Mouse (Mus musculus) hematopoietic stem cell, adult 5-6 weeks (primary cell): ENCODE measurements around the gene Myadml2. TPM values are rescaled to one million over a fixed set of nuclear protein-coding genes. Genes with fewer than 3 reads are reported as not detected.

ENCODE experiments used
- ATAC-seq, 2 experiments: fragments of 125-278 bp in 1 of 2; replicated peaks in 1 of 2; 2 replicates each; pipeline ENCODE4 v1.8.0; 2016 to 2017; ENCODE audit warnings: inconsistent platforms in 2 of 2, mild to moderate bottlenecking in 2 of 2, moderate number of reproducible peaks in 2 of 2, low read depth in 1 of 2, moderate TSS enrichment in 1 of 2; ENCODE audit not compliant: low FRiP score in 2 of 2, poor library complexity in 2 of 2, severe bottlenecking in 2 of 2, insufficient read depth in 1 of 2, low TSS enrichment in 1 of 2
- total RNA-seq: library from RNA; stranded (forward); fragments of 172-1452, 232-1000 nt; gene quantifications from 2 replicates; pipeline ENCODE4 v1.2.3, GENCODE M21; 2017

Gene Myadml2
- total RNA-seq, 1 experiment from 2014 or later: not detected

DNA sequence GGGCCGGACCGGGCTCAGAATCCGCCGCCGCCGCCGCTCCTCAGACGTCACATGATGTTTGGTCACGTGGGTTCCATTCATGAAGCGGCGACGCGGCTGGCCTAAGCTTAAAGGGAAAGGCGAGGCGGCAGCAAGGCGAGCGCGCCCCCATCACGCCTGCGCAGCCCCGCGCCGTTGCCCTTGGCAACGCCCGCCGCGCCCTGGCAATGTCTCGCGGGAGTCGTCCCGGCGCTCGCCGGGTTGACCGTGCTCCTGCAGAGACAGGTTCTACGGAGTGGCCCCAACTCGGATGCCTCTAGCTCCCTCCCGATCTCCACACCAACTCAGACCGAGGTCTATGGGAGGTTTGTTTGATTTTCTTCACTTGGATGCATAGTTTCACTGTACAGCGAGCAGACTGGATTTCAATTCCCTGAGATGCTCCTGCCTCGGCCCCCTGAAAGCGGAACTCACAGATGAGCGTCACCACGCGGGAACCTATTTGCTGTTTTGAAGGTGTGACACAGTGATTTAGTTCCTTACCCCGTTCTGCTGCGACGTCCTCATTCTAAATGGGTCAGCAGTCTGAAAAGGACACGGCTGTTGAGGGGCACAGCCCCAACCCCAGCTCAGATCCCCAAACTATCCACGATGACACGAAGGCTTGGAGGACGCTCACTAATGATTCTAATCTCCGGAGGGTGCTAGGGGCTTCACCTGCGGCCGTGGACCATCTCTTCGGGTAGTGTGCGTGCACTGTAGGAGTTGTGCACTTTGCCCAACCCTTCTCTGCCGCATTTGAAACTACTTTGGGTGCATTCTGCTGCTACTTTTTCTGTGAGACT lies 14.2 kb downstream of the Myadml2 start, which contains the start of gene Mafg:
Gene Mafg (minus strand): TSS at position 81 of the 824 bp plus-strand sequence.
- ATAC-seq: peak; percentile 22 to 41; a peak in 3 of 4 replicates

GRCm38 (mm10) chr11:120632559-120633519 lies 15.1 kb downstream of the Myadml2 start:
- ATAC-seq: peak; percentile 33 to 46; a peak in 3 of 4 replicates

DNA sequence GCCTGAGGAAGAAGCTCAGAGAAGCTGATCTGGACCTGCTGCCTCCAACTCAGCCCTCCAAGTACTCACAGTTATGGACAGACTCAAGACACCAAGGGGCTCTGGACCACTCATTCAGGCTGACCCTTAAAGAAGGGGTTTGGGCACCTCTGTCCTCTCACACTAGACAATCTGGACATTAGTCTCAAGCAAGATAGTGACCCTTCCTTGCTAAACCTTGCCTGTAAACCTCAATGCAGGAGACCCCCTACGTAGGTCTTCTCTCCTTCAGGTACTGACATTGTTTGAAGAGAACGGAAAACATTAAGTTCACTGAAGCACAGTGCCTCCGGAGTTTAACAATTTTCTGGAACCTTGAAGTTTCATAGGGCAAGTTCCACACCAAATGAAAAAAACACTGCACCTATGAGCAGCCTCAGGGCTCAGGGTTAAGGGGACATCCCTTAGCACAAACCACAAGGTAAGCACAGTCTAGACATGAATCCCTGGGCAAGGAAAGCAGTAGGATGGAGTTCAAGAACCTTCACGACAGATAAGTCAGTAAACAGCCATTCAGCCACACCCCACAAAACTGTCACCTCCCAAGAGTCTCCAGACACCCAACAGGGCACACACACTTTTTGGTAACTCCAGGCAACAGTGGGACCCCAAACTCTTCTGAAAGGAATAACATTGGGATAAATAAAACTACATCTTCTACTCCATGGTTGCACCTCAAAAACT lies 16.1 kb downstream of the Myadml2 start:
- ATAC-seq: no peak

- ATAC-seq: no peak
Observed at GRCm38 (mm10) chr11:120630881-120631725, 16.9 kb downstream of the Myadml2 start.

DNA sequence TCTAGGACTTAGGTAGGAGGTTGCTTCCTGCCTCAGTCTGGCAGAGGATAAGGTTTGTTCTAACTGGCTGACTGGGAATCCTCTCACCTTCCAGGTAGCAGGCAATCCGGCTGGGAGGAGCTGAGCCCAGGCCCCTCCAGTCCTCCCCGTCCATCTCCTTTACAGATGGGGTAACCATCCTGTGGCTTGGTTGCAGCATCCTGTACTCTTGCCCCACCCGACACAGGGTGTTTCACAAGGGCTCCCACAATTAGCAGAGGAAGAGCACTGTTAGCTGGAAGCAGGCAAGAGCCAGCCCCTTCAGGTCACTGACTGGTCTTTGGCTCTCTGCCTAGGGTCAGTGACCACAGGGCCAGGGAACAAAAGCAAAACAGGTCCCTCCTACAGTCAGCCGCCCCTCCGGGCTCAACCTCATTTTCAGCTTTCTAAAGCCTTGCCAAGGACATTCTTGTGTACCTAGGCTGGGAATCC lies 17.5 kb downstream of the Myadml2 start:
- ATAC-seq: peak in 1 of 2 experiments; percentile 36; a peak in 2 of 4 replicates

DNA sequence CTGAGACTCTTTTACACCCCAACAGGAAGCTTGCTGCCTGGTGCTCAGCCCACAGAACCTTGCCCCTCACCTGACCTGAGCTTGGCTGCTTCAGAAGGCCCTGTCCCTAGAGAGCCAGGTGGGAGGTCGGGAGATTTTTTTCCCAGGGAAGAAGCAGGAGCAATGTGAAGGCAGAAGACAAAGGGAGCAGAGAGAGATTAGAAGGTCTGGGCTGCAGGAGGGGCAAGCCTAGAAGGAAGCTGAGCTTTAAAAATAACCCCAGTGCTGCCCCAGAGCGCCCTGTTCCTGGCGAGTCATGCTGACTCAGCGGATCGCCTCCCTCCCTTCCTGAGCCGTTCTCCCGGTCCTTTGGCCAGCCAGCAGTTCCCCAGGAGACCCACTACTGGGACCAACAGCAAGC lies 18.0 kb downstream of the Myadml2 start:
- ATAC-seq: no peak

- ATAC-seq: peak in 1 of 2 experiments; percentile 43; a peak in 2 of 4 replicates
Observed at GRCm38 (mm10) chr11:120629341-120629730, 18.6 kb downstream of the Myadml2 start.

- ATAC-seq: no peak
Observed at GRCm38 (mm10) chr11:120628601-120629340, 19.2 kb downstream of the Myadml2 start.

DNA sequence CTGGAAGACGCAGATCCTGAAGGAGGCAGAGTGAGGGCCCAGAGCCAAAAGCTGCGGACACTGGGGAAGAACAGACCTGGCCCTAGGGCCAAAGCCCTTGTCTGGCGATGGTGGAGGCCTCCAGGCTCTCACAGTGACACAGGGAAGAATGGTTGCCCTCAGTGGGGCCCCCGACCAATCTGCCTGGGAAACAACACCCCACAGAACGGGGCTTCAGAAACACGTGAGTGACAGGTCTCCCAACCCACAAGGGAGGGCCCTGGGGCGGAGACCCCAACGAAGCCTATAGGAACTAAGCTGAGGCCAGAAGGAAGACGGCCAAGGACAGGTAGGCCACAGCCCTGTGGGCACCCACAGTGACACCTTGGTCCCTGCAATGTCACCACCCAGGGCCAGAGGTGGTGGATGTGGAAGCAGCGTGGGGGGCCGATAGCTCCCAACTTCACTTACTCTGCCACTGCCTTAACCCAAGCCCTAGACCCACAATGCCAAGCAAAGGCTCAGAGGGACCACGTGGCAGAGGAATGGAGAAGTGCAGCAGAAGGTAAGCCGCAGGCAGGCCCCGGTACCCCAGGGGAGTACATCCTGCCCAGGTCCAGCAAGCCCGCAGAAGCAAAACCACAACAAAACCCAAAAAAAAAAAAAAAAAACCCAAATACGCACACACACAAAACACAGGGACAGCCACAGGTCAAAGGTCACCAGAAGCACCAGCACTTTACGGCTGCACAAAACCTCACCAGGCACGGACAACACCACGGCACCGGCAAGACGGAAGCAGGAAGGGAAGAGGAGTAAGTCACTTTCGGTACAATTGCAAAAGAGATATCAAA lies 20.3 kb downstream of the Myadml2 start:
- ATAC-seq: peak; percentile 53 to 60

GRCm38 (mm10) chr11:120626785-120627467 lies 21.0 kb downstream of the Myadml2 start:
- no peak for ATAC-seq

GRCm38 (mm10) chr11:120625152-120625775 lies 22.7 kb downstream of the Myadml2 start, which contains the start of gene Sirt7:
TSS of gene Sirt7 (minus strand) at chr11:120625240.
- no peak for ATAC-seq

GRCm38 (mm10) chr11:120624680-120625111 lies 23.3 kb downstream of the Myadml2 start:
- peak; percentile 23 to 40; a peak in 2 of 4 replicates for ATAC-seq

DNA sequence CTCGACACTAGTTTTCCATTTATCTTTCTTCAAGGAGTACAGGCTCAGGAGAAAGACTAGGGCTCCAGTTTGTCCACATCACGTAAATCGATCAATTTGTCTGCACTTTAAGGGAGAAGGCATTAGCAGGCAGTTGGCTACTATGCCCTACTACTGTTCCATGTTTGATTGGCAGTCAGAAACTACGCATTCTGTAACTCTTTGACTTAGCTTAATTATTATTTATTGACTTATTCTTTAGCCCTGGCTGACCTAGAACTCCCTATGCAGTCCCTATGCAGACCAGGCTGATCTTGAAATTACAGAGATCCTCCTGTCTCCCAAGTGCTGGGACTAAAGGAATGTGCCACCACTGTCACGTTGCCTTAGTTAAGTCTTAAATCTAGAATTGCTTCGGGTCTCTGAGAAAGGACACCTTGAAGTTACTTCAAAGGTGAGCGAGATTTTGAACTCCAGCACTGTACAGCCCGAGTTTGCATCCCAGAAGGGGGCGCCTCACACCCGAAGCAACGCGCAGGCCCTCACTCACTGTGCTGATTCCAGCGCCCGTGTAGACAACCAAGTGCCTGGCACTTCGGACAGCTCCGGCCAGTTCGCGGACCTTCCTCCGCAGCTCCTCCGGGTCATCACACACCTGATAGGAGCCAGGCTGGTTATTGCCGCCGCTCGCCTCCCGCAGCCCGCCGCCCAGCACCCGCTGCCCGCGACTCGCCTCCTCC lies 23.8 kb downstream of the Myadml2 start:
- ATAC-seq: 0 out of 4 replicates have a peak, but pooled peaks of 1 of the 2 experiments have one; percentile 23
